26 mouse cellular contexts compared by ENCODE assay signal in genomic region chr9:31642169-31642568, GRCm38 (mm10).
A peak's percentile ranks its signal among the peaks of the same experiment; 100 is the strongest.
DNase-seq lines count a peak whose midpoint lies in the region; ATAC-seq lines count a peak whose summit lies in the region.
"Had no signal": no experiment of that assay in that cellular context is flagged by ENCODE, and none has a peak within 500 bp of the region (broad histone marks: within the 10 kb centered on the region; RNA-seq: fewer than 3 reads in every experiment).

No protein-coding gene starts in this region.

- H3K4me3 ChIP-seq in embryonic facial prominence, embryonic 14.5 days (ENCODE audit: low read depth, low read length) = no peak overlapping the region
- no peak overlapping the region for H3K4me3 ChIP-seq in embryonic facial prominence, embryonic 10.5 days
- no peak overlapping the region for H3K4me3 ChIP-seq in heart, embryonic 11.5 days (ENCODE audit: low read depth, low read length)
- H3K4me3 ChIP-seq: embryonic facial prominence, embryonic 13.5 days; forebrain, embryonic 10.5 days; forebrain, embryonic 12.5 days had no signal

- 62% methylated on average over 4 of the region's 4 CpGs for whole genome bisulfite sequencing in embryonic facial prominence, embryonic 14.5 days
- 80% methylated on average over 4 of the region's 4 CpGs for WGBS in embryonic facial prominence, embryonic 10.5 days
- 75% methylated on average over 4 of the region's 4 CpGs for WGBS in heart, embryonic 11.5 days (ENCODE audit: insufficient replicate concordance)

- ATAC-seq in embryonic facial prominence, embryonic 14.5 days (ENCODE audit: low read depth) = no peak
- ATAC-seq in heart, embryonic 11.5 days (replicated peaks; ENCODE audit: insufficient number of reproducible peaks, low FRiP score, low TSS enrichment) = no peak
- ATAC-seq: activated CD4-positive, CD25-positive, alpha-beta regulatory T cell, adult 4 months; CD4-positive, CD25-positive, alpha-beta regulatory T cell, adult 4 months; forebrain, embryonic 14.5 days; forebrain, embryonic 16.5 days; Patski had no signal

- H3K27me3 ChIP-seq in embryonic facial prominence, embryonic 14.5 days (replicated peaks; ENCODE audit: control insufficient read depth, insufficient read depth, low read length) = no peaks in the 10 kb centered on the region
- H3K27me3 ChIP-seq in embryonic facial prominence, embryonic 10.5 days (replicated peaks; ENCODE audit: low read depth, poor library complexity, severe bottlenecking) = no peaks in the 10 kb centered on the region
- no peaks in the 10 kb centered on the region for H3K27me3 ChIP-seq in heart, embryonic 11.5 days (ENCODE audit: control insufficient read depth, insufficient read depth, low read length)
- H3K27me3 ChIP-seq: CH12.LX; embryonic facial prominence, embryonic 13.5 days; forebrain, embryonic 12.5 days; Patski had no signal

- no peak overlapping the region for H3K27ac ChIP-seq in embryonic facial prominence, embryonic 14.5 days (replicated peaks; ENCODE audit: low read depth, low read length)
- H3K27ac ChIP-seq in embryonic facial prominence, embryonic 10.5 days (replicated peaks) = no peak overlapping the region
- no peak overlapping the region for H3K27ac ChIP-seq in heart, embryonic 11.5 days (ENCODE audit: low read depth, low read length)
- H3K27ac ChIP-seq: embryonic facial prominence, embryonic 13.5 days; forebrain, embryonic 10.5 days; forebrain, embryonic 12.5 days had no signal

- H3K9me3 ChIP-seq in embryonic facial prominence, embryonic 14.5 days (ENCODE audit: control insufficient read depth, low read length) = no peaks in the 10 kb centered on the region
- peaks cover 2% of the 10 kb centered on the region for H3K9me3 ChIP-seq in embryonic facial prominence, embryonic 10.5 days
- no peaks in the 10 kb centered on the region for H3K9me3 ChIP-seq in heart, embryonic 11.5 days (replicated peaks; ENCODE audit: control insufficient read depth, low read length)
- H3K9me3 ChIP-seq: embryonic facial prominence, embryonic 13.5 days; G1E had no signal

- 0 out of 2 replicates have a peak, but pooled peaks cover 3% of the 10 kb centered on the region for H3K4me1 ChIP-seq in embryonic facial prominence, embryonic 14.5 days (ENCODE audit: control insufficient read depth, insufficient read depth, low read length)
- peaks cover 6% of the 10 kb centered on the region; the same call in 1 of the 2 replicates for H3K4me1 ChIP-seq in embryonic facial prominence, embryonic 10.5 days
- no peaks in the 10 kb centered on the region for H3K4me1 ChIP-seq in heart, embryonic 11.5 days (ENCODE audit: control insufficient read depth, insufficient read depth, low read length)
- H3K4me1 ChIP-seq: embryonic facial prominence, embryonic 13.5 days had no signal

- no peak overlapping the region for H3K9ac ChIP-seq in embryonic facial prominence, embryonic 14.5 days (ENCODE audit: low read depth, low read length)
- no peak overlapping the region for H3K9ac ChIP-seq in heart, embryonic 11.5 days (ENCODE audit: low read depth, low read length)
- H3K9ac ChIP-seq: embryonic facial prominence, embryonic 13.5 days; forebrain, embryonic 12.5 days had no signal

- H3K36me3 ChIP-seq in embryonic facial prominence, embryonic 14.5 days (ENCODE audit: control insufficient read depth, insufficient read depth, low read length) = no peaks in the 10 kb centered on the region
- H3K36me3 ChIP-seq in embryonic facial prominence, embryonic 10.5 days (replicated peaks) = no peaks in the 10 kb centered on the region
- H3K36me3 ChIP-seq in heart, embryonic 11.5 days (ENCODE audit: control insufficient read depth, insufficient read depth, low read length) = no peaks in the 10 kb centered on the region
- H3K36me3 ChIP-seq: embryonic facial prominence, embryonic 13.5 days; forebrain, embryonic 10.5 days; forebrain, embryonic 12.5 days; G1E had no signal

- H3K4me2 ChIP-seq in embryonic facial prominence, embryonic 14.5 days (ENCODE audit: low read depth, low read length) = no peak overlapping the region
- no peak overlapping the region for H3K4me2 ChIP-seq in heart, embryonic 11.5 days
- H3K4me2 ChIP-seq: embryonic facial prominence, embryonic 13.5 days; forebrain, embryonic 12.5 days had no signal

- DNase-seq in embryonic facial prominence, embryonic 14.5 days (ENCODE audit: low spot score) = peak; percentile 11
- no peak for DNase-seq in embryonic facial prominence, embryonic 10.5 days (ENCODE audit: low spot score)
- peak; percentile 49 for DNase-seq in adipocyte (ENCODE audit: low spot score)
- DNase-seq in fat pad, adult 2 months (ENCODE audit: extremely low read depth, low read depth, low spot score) = peak; percentile 34
- peak; percentile 25 for DNase-seq in skeletal muscle tissue, adult 2 months (ENCODE audit: low read depth, low spot score)
- no peak for DNase-seq in right cerebral cortex, adult 18-20 months
- DNase-seq: adrenal gland, adult 2 months; adrenal gland, postnatal 10 days; adrenal gland, postnatal 25 days; B cell, adult 2 months; cerebellum, adult 11-12 months; cerebellum, adult 2 months; cerebellum, adult 9-10 months; cerebellum, postnatal 10 days; cerebellum, postnatal 25 days had no signal

Comparison
In these comparisons a context has a peak if more than half of its experiments do, and no peak if none do; other contexts are left out.
1. DNase-seq: peak in embryonic facial prominence, embryonic 14.5 days (single experiment), adipocyte (single experiment), fat pad, adult 2 months (single experiment) and skeletal muscle tissue, adult 2 months (single experiment); none in embryonic facial prominence, embryonic 10.5 days (single experiment) and right cerebral cortex, adult 18-20 months (single experiment).